Mouse (Mus musculus): ENCODE measurements around the gene Pfdn5.
A peak's percentile ranks its signal among the peaks of the same experiment; 100 is the strongest.

Gene Pfdn5

DNA sequence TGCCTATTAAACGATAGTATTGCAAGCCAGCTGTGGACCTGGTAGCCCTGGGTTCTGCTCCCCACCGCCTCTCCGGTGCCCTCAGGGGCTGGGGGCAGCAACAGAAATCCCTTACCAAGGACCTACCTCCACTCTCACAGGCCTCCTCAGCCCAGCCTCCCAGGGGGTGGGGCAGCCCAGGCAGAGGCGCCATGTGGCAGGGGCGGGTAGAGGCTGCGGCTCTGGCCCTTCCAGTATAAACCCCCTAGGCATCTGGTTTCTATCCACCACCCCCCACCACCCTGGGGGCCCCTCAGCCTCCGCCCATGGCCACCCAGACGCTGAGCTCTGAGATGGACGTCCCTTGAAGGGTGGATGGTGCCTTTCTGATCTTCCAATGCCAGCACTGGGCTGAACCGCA, 44.8 kb downstream of the Pfdn5 start:
- DNase-seq (ENCODE audit: low read depth, low spot score) = no peak

DNA sequence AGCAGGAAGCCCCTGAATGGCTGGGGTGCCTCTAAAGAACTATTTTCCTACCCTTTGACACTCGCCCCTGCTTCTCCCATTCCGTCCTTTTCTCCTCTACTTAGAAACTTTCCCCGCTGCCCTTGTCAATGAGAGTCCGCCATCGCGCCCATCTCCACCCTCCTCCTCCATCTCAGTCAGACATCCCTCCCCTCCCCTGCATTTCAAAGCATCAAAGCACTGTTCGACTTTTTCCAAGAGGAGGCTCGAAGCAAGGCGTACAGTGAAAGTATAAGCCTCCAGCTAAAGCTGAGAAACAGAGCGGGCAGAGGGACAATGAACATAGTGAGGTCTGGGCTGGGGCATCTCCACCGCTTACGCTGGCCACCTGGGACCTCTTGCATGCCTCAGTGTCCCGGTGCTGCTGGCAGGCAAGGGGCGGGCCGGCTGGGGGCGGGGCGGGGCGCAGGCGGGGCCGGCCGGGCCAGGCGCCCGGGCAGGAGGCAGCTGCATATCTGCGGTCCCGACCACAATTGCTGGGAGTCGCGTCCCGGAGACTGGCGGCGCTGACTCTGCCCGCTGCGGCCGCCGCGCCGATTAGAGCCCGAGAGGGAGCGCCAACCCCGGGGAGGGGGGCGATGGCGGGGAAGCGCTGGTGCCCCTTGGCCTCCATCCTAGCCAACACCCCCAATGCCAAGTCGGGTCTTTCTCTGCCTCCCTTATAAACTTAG, 50.7 kb downstream of the Pfdn5 start:
- DNase-seq (ENCODE audit: low read depth, low spot score) = peak; percentile 68

DNA sequence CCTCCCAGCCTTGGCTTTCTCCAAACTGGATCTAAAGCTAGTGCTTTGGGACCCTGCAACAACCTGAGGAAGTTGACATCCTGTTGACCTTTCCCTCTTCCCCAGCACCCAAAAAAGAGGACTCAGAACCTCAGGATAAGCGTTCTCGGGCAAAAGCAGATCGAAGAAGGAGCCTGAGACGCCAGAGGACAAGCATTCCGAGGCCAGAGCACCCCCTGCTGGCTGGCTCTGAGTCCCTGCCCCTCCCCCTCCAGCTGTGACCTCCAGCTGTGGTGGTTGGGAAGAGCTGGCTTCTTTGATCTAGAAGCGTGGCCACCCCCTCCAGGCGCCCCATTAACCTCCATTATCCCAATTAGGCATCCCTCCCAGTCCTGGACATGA, 51.2 kb downstream of the Pfdn5 start:
- peak; percentile 90 for DNase-seq (ENCODE audit: low read depth, low spot score)

DNA sequence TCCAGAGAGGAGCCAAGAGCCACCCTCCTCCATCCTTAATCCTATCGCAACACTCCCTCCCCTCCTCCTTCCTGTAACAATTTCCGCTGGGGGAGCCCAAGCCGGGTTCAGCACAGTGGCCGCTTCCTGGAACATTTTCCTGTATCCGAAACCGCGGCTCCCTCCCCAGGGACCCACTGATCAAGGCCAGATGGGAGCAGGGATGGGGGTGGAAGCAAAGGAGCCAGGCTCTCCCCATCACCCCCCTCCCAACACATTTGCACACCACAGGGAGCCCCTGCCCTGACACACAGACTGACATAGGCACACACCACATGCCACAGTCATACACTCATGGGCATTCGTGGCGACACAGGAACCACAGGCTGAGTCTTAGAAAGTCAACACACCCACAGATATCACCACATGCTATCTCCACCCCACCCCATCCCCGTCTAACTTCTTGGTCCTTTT, 51.9 kb downstream of the Pfdn5 start:
- DNase-seq (ENCODE audit: low read depth, low spot score) = peak; percentile 42
